Mouse (Mus musculus) heart, postnatal 0 days (tissue): ENCODE results near the gene Gm11549.

Experiments
- CTCF ChIP-seq: IDR thresholded peaks from 2 replicates; pipeline ENCODE4 v1.5.1; 2016; ENCODE audit warnings: antibody characterized with exemption, control low read depth, low read depth
- EP300 ChIP-seq: IDR thresholded peaks from 2 replicates; pipeline ENCODE4 v1.6.1; 2016; ENCODE audit warnings: antibody characterized with exemption, low read depth

GRCm38 (mm10) chr3:36505809-36506735 is 15.5 kb downstream of the Gm11549 start:
- TF ChIP-seq EP300 (no peak), CTCF (no peak)
